Mouse (Mus musculus) adrenal gland, adult 10 weeks (tissue): ENCODE measurements around the gene Uckl1. TPM values are rescaled to one million over a fixed set of nuclear protein-coding genes. Genes with fewer than 3 reads are reported as not detected.

Experiments used
- polyA plus RNA-seq: library from polyadenylated mRNA; stranded (reverse); fragments of 350-450 nt; fragmentation: Illumina TruSeq; extraction: RNeasy Lipid Tissue Mini Kit (QIAGEN cat#74804); gene quantifications from one replicate; pipeline ENCODE4 v1.2.3, GENCODE M21; 2014; ENCODE audit warnings: low read depth, low replicate concordance

Uckl1 gene
- polyA plus RNA-seq, result 16.6 TPM

DNA sequence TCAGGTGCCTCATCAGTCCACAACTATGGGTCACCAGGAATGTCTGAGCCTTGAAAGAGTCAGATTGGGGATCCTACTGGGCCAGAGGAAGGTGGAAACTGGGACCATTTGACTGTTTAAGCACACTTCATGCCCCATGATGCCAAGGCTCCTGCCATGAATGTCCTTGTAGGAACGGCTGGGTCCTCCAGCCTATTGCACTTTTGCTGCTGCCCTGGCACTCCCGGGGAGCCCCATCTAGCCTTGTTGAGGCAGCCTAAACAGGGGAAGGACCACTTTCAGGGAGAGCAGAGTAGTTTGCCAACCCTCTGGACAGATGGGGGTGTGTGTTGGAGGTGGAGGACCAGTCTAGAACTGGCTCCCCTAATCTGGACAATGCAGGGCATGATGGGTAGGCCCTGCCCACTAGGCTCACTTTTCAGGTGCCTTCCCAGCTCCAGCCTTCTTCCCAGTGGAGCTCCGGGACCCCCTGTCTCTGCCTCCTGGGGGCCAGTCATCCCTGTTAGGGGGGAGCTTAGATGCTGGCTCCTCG is at the start of gene Uckl1:
Uckl1 (minus strand) TSS at position 482 of the 532 bp plus-strand sequence.

DNA sequence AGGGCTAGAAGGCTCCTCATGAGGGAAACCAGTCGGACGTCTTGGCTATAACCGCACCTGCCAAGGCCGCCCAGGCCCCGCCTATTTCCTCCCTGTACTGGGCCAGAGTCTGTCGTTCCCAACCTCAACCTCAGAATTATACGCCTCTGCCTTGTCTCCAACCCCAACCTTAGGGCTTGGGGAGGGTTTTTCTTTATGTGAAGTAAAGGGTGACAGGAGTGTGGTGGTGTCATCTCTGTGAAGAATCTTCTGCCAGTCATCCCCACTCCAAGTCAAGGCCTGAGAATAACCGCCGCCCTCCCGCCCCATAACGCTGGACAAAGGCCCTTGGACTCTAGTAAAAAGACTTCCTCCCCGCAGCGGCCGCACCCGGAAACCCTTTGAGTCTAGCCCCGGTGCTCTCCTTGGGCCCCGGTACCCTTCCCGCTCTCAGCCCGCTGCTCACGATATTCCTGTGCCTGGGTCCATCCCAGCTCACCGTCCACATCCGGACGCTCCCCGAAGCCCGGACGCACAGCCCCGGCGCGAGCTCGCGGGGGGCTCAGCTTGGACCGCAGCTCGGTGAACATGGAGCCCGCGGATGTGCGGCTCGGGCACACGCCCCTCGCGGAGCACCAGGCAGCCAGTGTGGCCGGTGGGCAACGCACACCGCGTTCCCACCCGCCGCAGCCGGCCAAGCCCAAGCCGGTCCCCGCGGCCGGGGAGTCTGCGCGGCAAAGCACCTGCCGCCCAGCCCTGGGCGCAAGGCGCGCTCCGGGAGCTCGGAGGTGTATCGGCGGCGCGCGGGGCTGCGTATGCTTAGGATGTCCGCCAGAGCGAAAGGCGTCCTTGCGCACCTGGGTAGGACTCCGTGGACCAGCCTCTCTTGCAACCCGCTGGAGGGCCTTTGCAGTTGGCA is 14.0 kb upstream of the Uckl1 start, which contains the start of gene Samd10:
Samd10 (minus strand) TSS at position 759 of the 898 bp plus-strand sequence.

DNA sequence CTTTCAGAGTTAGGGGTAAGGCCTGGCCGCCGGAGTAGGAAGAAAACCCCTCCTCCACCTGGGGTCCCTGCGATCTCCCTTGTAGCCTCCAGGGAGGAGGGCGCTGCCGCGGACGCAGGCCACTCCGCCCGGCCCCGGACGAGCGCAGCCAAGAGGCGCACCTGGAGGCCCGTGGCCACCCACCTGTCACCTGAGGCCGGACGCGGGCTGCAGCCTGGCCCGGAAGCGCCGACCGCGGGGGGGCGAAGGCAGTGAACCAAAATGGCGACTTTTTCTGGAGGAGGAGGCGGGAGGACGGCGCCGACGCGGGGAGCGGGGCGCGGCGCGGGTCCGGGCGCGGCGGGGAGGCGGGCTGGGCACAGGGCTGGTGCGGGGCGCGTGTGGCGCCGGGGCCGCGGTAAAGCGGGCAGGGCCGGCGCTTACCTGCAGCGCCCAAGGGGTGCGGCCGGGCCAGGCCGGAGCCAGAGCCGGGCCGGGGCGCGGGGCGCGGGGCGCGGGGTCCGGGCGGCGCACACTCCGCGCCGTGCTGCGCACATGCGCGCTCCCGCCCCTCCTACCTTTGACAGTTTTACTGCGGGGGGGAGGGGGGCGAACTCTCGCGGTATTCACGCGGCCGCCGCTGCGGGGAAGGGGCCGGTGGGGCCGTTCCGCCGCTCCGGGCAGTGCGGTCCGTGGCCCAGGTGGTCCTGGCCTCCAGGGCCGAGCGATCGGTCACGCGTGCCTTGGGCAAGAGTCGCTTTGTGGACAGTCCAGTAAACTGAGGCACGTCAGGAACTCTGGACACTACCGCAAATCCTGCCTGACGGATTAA is 7.7 kb upstream of the Uckl1 start, which contains the start of gene Zfp512b:
Zfp512b (minus strand) TSS at position 573 of the 811 bp plus-strand sequence.

DNA sequence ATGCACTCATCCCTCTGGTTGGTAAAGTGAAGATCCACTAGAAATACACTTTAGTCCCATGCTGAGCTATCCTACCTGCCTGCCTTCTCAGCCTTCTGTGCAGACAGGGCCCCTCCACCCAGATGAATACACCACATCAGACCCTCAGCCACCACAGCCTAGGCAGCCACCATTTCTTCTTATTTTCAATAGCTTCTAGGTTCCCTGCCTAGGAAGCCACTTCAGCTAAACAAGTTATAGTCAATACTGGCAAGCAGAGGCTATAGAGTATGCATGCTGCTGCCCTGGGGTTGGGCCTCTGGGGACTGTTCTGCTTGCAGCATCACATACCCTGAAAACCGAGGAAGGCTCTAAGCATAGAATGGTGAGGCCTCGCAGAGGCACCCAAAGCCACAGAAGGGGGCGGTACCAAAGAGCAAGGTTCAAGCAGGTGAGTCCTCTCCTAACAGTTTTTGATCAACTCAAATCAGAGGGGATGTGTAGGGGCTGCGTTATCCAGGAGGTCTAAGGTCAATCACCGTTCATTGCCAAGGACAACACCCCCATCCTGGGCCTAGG is 6.9 kb upstream of the Uckl1 start, which contains the start of gene Prpf6:
Prpf6 (plus strand) TSS at position 341 of the 558 bp plus-strand sequence.

DNA sequence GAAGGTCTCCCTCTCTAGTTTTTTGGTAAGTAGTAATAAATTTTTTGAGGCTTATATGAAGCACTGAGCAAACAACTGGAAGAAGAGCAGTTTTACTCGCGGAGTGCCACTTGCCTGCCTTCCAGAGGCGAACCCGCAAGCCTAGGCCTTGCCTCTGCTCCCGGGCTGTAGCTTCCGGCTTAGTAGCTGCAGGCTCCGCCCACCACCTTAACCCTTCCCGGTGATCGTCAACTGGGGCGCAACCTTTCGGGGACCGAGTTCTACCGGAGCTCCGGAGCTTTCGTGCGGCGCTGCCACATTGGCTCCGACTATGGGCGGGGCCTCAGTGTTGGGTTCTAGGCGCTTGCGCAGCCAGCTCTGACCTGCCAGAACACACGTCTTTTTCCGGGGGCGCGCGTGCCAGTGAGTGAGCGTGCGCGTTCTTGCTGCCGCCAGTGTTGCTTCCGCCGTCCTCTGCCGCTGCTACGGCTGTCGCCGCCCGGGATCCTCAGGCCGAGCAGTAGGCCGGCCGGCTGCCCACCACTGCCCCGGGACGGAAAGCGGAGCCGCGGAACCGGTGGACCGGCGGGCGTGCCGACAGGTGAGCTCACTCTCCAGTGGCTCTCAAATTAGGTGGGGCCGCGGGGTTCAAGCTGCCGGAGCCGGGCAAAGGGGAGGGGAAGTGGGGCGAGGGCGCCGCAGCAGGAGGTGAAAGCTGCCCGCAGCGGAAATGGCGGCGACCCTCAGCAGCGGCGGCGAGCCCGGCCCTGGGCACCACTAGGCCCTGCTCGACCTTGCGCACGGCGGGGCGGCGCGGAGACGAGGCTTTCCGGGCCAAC is 64.4 kb downstream of the Uckl1 start, which contains the start of gene Dnajc5:
Dnajc5 (plus strand) TSS at position 368 of the 818 bp plus-strand sequence.

Other genes starting within 250 kb of the Uckl1 start
- gene Zgpat, start 220.0 kb downstream of the Uckl1 start, polyA plus RNA-seq, result 1.5 TPM
- gene Arfrp1, start 219.5 kb downstream of the Uckl1 start, polyA plus RNA-seq, result 36.5 TPM
- not detected for gene Lime1, start 204.8 kb downstream of the Uckl1 start, polyA plus RNA-seq
- gene Zbtb46, start 125.5 kb downstream of the Uckl1 start, polyA plus RNA-seq, result 8.7 TPM
- gene Abhd16b, start 91.7 kb downstream of the Uckl1 start, polyA plus RNA-seq, result not detected
- gene Tpd52l2, start 87.8 kb downstream of the Uckl1 start, polyA plus RNA-seq, result 77.2 TPM
- 47.9 TPM for gene Dnajc5, start 64.4 kb downstream of the Uckl1 start, polyA plus RNA-seq
- gene Prpf6, start 7.0 kb upstream of the Uckl1 start, polyA plus RNA-seq, result 40.8 TPM
- gene Zfp512b, start 7.9 kb upstream of the Uckl1 start, polyA plus RNA-seq, result 5.6 TPM
- gene Samd10, start 14.3 kb upstream of the Uckl1 start, polyA plus RNA-seq, result 9.0 TPM
- not detected for gene Gm29797, start 72.1 kb upstream of the Uckl1 start, polyA plus RNA-seq
- gene Sox18, start 86.7 kb upstream of the Uckl1 start, polyA plus RNA-seq, result 0.35 TPM
- not detected for gene Tcea2, start 95.4 kb upstream of the Uckl1 start, polyA plus RNA-seq
- 20.9 TPM for gene Rgs19, start 109.1 kb upstream of the Uckl1 start, polyA plus RNA-seq
- not detected for gene Lkaaear1, start 113.5 kb upstream of the Uckl1 start, polyA plus RNA-seq
- gene Oprl1, start 130.1 kb upstream of the Uckl1 start, polyA plus RNA-seq, result 1.0 TPM
- gene Myt1, start 178.4 kb upstream of the Uckl1 start, polyA plus RNA-seq, result 3.0 TPM